Mouse (Mus musculus) heart, embryonic 11.5 days (tissue): ENCODE measurements around the gene Megf8. TPM values are rescaled to one million over a fixed set of nuclear protein-coding genes. Genes with fewer than 3 reads are reported as not detected.
"Not testable (repeated sequence)": the region's sequence is repeated elsewhere in the genome, so short reads cannot be mapped to it uniquely, and the experiment has no call there.

Experiments used
- ATAC-seq: fragments of 200-750 bp; cut with Nextera tagmentation; replicated peaks from 2 replicates; pipeline ENCODE4 v1.8.0; 2017; ENCODE audit warnings: moderate library complexity; ENCODE audit not compliant: insufficient number of reproducible peaks, low FRiP score, low TSS enrichment
- H3K27ac ChIP-seq: fragments of 300-500 bp; sonication (generic); 2 replicates; pipeline ENCODE4 v1.5.1; 2014; ENCODE audit warnings: mild to moderate bottlenecking, low read depth, low read length
- H3K27me3 ChIP-seq: fragments of 300-500 bp; sonication (generic); 2 replicates; pipeline ENCODE4 v1.6.1; 2014; ENCODE audit warnings: mild to moderate bottlenecking, low read length, mixed read lengths; ENCODE audit not compliant: control insufficient read depth, insufficient read depth
- H3K36me3 ChIP-seq: fragments of 300-500 bp; sonication (generic); 2 replicates; pipeline ENCODE4 v1.6.1; 2014; ENCODE audit warnings: mild to moderate bottlenecking, low read length, moderate library complexity, mixed read lengths; ENCODE audit not compliant: control insufficient read depth, insufficient read depth
- H3K4me1 ChIP-seq: fragments of 300-500 bp; sonication (generic); 2 replicates; pipeline ENCODE4 v1.6.1; 2014; ENCODE audit warnings: low read length; ENCODE audit not compliant: control insufficient read depth, insufficient read depth
- H3K4me2 ChIP-seq: fragments of 300-500 bp; sonication (generic); 2 replicates; pipeline ENCODE4 v1.6.1; 2014; ENCODE audit warnings: mild to moderate bottlenecking, moderate library complexity
- H3K4me3 ChIP-seq: fragments of 300-500 bp; sonication (generic); 2 replicates; pipeline ENCODE4 v1.5.1; 2014; ENCODE audit warnings: low read depth, low read length
- H3K9ac ChIP-seq: fragments of 300-500 bp; sonication (generic); 2 replicates; pipeline ENCODE4 v1.6.1; 2014; ENCODE audit warnings: mild to moderate bottlenecking, low read depth, low read length, moderate library complexity
- H3K9me3 ChIP-seq: fragments of 300-500 bp; sonication (generic); replicated peaks from 2 replicates; pipeline ENCODE4 v1.6.1; 2016; ENCODE audit warnings: low read length; ENCODE audit not compliant: control insufficient read depth
- WGBS: fragments of 180-500 bp; shearing (Covaris S2); extraction: QIAGEN DNeasy Blood & Tissue Kit; methylation state at CpG from one replicate; pipeline ENCODE4 v1.1.7; 2014; ENCODE audit not compliant: insufficient replicate concordance; 5-methylcytosine and 5-hydroxymethylcytosine counted together
- polyA plus RNA-seq: library from polyadenylated mRNA; unstranded; fragments of >200 nt; fragmentation: Nextera tagmentation; extraction: Ambion mirVana; gene quantifications from 2 replicates; pipeline ENCODE4 v1.2.1, GENCODE M21; 2014

Gene Megf8
- polyA plus RNA-seq, 1 experiment from 2014 or later: 6.2 TPM

GRCm38 (mm10) chr7:25392851-25393250 lies 75.9 kb downstream of the Megf8 start:
- Histone ChIP-seq H3K27me3 (peaks cover 10% of the 10 kb centered on the region; the same call in 1 of the 2 replicates), H3K4me3 (no peak overlapping the region), H3K9ac (no peak overlapping the region), H3K27ac (no peak overlapping the region), H3K4me1 (peaks cover 10% of the 10 kb centered on the region), H3K36me3 (peaks cover 2% of the 10 kb centered on the region; the same call in 1 of the 2 replicates), H3K4me2 (no peak overlapping the region), H3K9me3 (no peaks in the 10 kb centered on the region)
- WGBS: 44% methylated on average over 7 of the region's 7 CpGs
- no peak for ATAC-seq

GRCm38 (mm10) chr7:25393451-25394210 lies 76.7 kb downstream of the Megf8 start:
- WGBS: 75% methylated on average over 8 of the region's 8 CpGs
- peak overlapping the region; percentile 83; the same call in 1 of the 2 replicates for H3K4me2 ChIP-seq
- peaks cover 10% of the 10 kb centered on the region for H3K4me1 ChIP-seq
- no peak overlapping the region for H3K4me3 ChIP-seq
- 0 out of 2 replicates have a peak, but pooled peaks cover 2% of the 10 kb centered on the region for H3K36me3 ChIP-seq
- peaks cover 10% of the 10 kb centered on the region; the same call in 1 of the 2 replicates for H3K27me3 ChIP-seq
- no peak overlapping the region for H3K9ac ChIP-seq
- ATAC-seq: no peak
- no peak overlapping the region for H3K27ac ChIP-seq
- H3K9me3 ChIP-seq: no peaks in the 10 kb centered on the region

GRCm38 (mm10) chr7:25394754-25395153 lies 77.8 kb downstream of the Megf8 start:
- Histone ChIP-seq H3K27ac (no peak overlapping the region), H3K9ac (peak overlapping the region; percentile 68; the same call in 1 of the 2 replicates), H3K4me3 (peak overlapping the region; percentile 69), H3K9me3 (no peaks in the 10 kb centered on the region), H3K4me1 (peaks cover 10% of the 10 kb centered on the region), H3K36me3 (0 out of 2 replicates have a peak, but pooled peaks cover 2% of the 10 kb centered on the region), H3K4me2 (peak overlapping the region; percentile 83), H3K27me3 (peaks cover 10% of the 10 kb centered on the region; the same call in 1 of the 2 replicates)
- WGBS: 16% methylated on average over 7 of the region's 7 CpGs
- no peak for ATAC-seq

- H3K27me3 ChIP-seq: peaks cover 10% of the 10 kb centered on the region; the same call in 1 of the 2 replicates
- peak overlapping the region; percentile 69 for H3K4me3 ChIP-seq
- H3K9me3 ChIP-seq: no peaks in the 10 kb centered on the region
- peak; percentile 2; the same call in 1 of the 2 replicates for ATAC-seq
- peaks cover 10% of the 10 kb centered on the region for H3K4me1 ChIP-seq
- H3K36me3 ChIP-seq: 0 out of 2 replicates have a peak, but pooled peaks cover 2% of the 10 kb centered on the region
- H3K27ac ChIP-seq: no peak overlapping the region
- WGBS: 3% methylated on average over 22 of the region's 22 CpGs
- H3K4me2 ChIP-seq: peak overlapping the region; percentile 83
- peak overlapping the region; percentile 68 for H3K9ac ChIP-seq
Measured at GRCm38 (mm10) chr7:25395186-25395557, 78.2 kb downstream of the Megf8 start.

GRCm38 (mm10) chr7:25395558-25396521 lies 78.9 kb downstream of the Megf8 start:
- Histone ChIP-seq H3K27me3 (peaks cover 10% of the 10 kb centered on the region; the same call in 1 of the 2 replicates), H3K4me1 (peaks cover 10% of the 10 kb centered on the region), H3K9ac (peak overlapping the region; percentile 68), H3K4me3 (peak overlapping the region; percentile 69), H3K27ac (no peak overlapping the region), H3K9me3 (no peaks in the 10 kb centered on the region), H3K36me3 (0 out of 2 replicates have a peak, but pooled peaks cover 2% of the 10 kb centered on the region), H3K4me2 (peak overlapping the region; percentile 83)
- 7% methylated on average over 52 of the region's 52 CpGs for WGBS
- ATAC-seq: peak; percentile 94

- WGBS: 89% methylated on average over 14 of the region's 14 CpGs
- peaks cover 10% of the 10 kb centered on the region; the same call in 1 of the 2 replicates for H3K27me3 ChIP-seq
- H3K4me1 ChIP-seq: peaks cover 10% of the 10 kb centered on the region
- H3K4me2 ChIP-seq: peak overlapping the region; percentile 83; the same call in 1 of the 2 replicates
- ATAC-seq: no peak
- H3K36me3 ChIP-seq: 0 out of 2 replicates have a peak, but pooled peaks cover 2% of the 10 kb centered on the region
- H3K9me3 ChIP-seq: no peaks in the 10 kb centered on the region
- no peak overlapping the region for H3K27ac ChIP-seq
- 0 out of 2 replicates have a peak overlapping the region, but pooled peaks have one; percentile 28 for H3K9ac ChIP-seq
- peak overlapping the region; percentile 69 for H3K4me3 ChIP-seq
Measured at GRCm38 (mm10) chr7:25396621-25397020, 79.7 kb downstream of the Megf8 start.

- H3K4me2 ChIP-seq: no peak within 1 kb of the TSS
- no peak for ATAC-seq
- no peak within 1 kb of the TSS for H3K4me3 ChIP-seq
Measured at GRCm38 (mm10) chr7:25398610-25399009, 81.6 kb downstream of the Megf8 start, which contains the start of gene Lipe. Lipe (minus strand) TSS chr7:25398710.

GRCm38 (mm10) chr7:25399028-25399427 lies 82.1 kb downstream of the Megf8 start:
- not testable (repeated sequence) for H3K4me1 ChIP-seq, H3K9ac ChIP-seq, H3K27me3 ChIP-seq, H3K27ac ChIP-seq, H3K36me3 ChIP-seq, ATAC-seq, H3K4me2 ChIP-seq, H3K9me3 ChIP-seq, H3K4me3 ChIP-seq

More at GRCm38 (mm10) chr7:25398610-25399009, 81.6 kb downstream of the Megf8 start, which contains the start of gene Lipe:
- H3K9ac ChIP-seq: no peak within 1 kb of the TSS
- peaks cover 10% of the 10 kb centered on the region for H3K4me1 ChIP-seq
- H3K36me3 ChIP-seq: no peaks in the 10 kb centered on the region
- H3K9me3 ChIP-seq: no peaks in the 10 kb centered on the region
- H3K27ac ChIP-seq: no peak within 1 kb of the TSS
- 90% methylated on average over 1 of the region's 1 CpGs for WGBS
- peaks cover 3% of the 10 kb centered on the region; the same call in 1 of the 2 replicates for H3K27me3 ChIP-seq
